Mouse (Mus musculus) left cerebral cortex, postnatal 25 days (tissue): ENCODE measurements around the gene Arx. TPM values are rescaled to one million over a fixed set of nuclear protein-coding genes. Genes with fewer than 3 reads are reported as not detected.

Experiments
- DNase-seq, 2 experiments: peaks; one replicate each; pipeline ENCODE4 v3.0.0; 2022; ENCODE audit warnings: low spot score in 2 of 2, mixed read lengths in 1 of 2
- intact Hi-C: fragments of 180-260 bp; cut with DNase I; formaldehyde crosslinking; loops from one replicate; pipeline ENCODE4 v1.15.1; 2025
- total RNA-seq, 2 experiments: library from RNA; stranded (reverse); gene quantifications; 2 replicates each; pipeline ENCODE4 v1.2.3; 2021

Arx gene
- total RNA-seq, 2 experiments from 2014 or later: 18.2 to 19.8 TPM

DNA sequence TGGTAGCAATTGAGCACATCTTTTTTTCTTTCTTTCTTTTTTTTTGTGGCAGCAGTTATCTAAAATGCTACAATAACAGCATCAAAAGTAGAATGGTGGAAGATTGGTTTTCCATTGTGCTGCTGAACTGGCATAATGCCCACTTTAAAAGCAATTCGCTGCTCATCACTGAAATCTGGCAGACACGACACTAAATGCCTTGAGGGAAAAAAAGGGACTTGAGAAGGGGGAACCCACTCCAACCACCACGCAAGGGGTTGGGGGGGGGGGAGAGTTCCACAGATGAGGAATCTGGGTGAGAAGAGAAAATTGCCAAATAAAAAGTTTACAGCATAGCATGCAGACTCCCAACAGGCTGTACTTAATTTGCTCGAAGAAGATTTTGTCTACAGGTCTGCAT, 31.3 kb downstream of the Arx start:
- DNase-seq: no peak
- intact Hi-C loops: no loop called here

- intact Hi-C loops: no loop called here
These were observed 33.7 kb downstream of the Arx start for GRCm38 (mm10) chrX:93319979-93320378.

DNA sequence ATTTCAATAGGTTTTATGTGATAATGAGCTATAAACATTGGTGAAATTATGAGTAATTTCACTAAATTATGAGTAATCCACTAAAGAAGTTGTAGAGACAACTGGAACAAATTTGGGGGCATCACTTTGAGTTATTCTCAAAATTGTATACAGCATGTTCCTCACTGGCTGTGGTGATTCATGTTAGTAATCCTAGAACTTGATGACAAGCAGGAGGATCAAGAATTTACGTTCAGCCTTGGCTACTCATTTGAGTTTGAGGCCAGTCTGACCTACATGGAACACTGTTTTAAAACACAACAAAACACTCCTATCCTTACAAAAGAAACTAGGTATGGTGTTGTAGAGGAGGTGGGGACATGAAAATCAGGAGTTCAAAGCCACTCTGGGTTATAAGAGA, 35.1 kb downstream of the Arx start:
- intact Hi-C loops: no loop called here
- no peak for DNase-seq

More at GRCm38 (mm10) chrX:93319979-93320378, 33.7 kb downstream of the Arx start:
- no peak for DNase-seq
